Mouse (Mus musculus) frontal cortex, adult 2 months (tissue): ENCODE data around the gene Tmem44. TPM values are rescaled to one million over a fixed set of nuclear protein-coding genes. Genes with fewer than 3 reads are reported as not detected.
A peak's percentile ranks its signal among the peaks of the same experiment; 100 is the strongest.

Experiments used
- DNase-seq, 2 experiments: peaks; one replicate each; pipeline ENCODE4 v3.0.0; 2022; ENCODE audit warnings: low spot score in 1 of 2; ENCODE audit errors: extremely low spot score in 1 of 2
- polyA plus RNA-seq: library from polyadenylated mRNA; depleted of rRNA; stranded (reverse); fragments of >200 nt; gene quantifications from 2 replicates; pipeline ENCODE4 v1.2.3, GENCODE M21; 2012

The Tmem44 gene
- polyA plus RNA-seq, 1 experiment = 67.7 TPM

DNA sequence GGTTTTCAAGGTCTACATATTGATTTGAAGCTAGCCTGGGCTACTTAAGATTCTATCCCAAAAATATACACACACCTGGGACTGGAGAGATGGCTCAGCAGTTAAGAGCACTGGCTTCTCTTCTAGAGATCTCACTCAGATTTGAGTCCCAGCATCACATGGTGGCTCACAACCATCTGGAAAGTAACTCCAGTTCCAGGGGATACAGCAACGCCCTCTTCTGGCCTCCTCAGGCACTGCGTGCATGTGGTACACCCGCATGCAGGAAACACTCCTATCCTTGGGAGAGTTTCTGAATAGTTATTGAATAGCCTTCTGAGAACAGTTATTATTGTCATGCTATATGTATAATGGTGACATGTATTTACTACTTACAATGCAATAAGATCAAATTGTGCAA, 29.5 kb downstream of the Tmem44 start:
- no peak for DNase-seq

DNA sequence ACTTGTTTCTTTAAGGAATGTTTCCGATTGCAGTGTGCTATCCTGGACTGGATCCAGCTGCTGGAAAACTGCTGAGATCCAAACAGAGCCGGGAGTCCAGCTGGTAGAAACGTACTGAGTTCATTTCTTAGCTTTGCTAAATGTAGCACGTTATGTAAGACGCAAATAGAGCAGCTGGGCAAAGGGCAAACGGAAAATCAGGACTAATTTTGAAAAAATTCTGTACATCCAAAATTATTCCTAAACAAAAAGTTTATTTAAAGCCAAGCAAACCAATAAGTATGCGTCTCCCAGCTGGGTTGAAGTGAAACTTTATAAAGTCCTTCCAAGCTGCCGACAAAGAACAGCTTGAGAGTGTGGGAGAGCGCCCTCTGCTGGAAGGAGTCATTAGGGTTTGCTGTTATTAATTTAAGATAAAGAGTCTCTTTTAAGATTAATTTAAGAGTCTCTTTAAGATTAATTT, 30.2 kb downstream of the Tmem44 start:
- peak; percentile 57 to 92 for DNase-seq

DNA sequence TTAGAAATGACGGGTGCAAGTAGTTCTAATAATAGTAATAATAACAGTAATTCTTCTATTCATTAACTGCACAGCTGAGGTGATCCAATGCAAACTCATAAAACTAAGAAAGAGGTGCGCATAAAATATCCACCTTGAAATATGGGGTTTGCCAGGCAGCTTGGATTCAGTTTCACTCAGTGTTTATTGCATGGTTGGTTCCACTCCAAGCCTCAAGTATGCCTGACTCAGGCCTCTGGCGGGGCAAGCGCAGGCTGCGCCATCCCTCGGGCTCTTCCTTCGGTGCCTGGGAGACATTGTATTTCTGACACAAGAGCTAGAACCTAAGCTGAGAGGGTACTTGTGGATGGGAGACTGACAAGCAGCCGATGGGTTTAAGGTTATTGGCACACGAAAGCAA, 32.0 kb downstream of the Tmem44 start:
- no peak for DNase-seq

DNA sequence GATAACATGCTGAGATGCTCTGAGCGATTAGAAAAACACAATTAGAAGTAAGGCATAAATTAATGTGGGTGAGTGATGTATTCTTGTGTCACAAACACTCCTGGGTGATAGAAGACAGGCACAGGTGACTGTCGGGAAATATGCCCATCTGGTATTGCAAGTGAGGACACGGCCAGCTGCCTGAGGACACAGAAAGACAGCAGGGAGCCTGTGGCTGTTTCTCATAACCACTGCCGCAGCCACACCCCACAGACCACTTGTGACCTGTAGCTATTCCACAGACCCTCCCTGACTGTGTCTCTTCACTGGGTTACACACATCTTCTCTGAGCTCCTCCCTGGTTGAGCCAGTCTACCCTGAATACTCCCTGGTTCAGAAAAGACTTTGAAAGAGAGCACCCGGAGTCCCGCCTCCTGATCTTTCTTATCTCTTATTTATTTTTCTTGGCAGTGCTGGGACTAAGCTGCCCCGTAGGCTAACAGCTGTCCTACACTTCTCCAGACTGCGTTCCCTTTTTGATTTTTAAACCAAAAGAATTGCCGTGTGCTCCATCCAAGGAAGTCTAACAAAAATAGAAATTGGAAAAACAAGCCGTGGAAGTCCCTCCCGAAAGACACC, 32.9 kb downstream of the Tmem44 start:
- DNase-seq = no peak

DNA sequence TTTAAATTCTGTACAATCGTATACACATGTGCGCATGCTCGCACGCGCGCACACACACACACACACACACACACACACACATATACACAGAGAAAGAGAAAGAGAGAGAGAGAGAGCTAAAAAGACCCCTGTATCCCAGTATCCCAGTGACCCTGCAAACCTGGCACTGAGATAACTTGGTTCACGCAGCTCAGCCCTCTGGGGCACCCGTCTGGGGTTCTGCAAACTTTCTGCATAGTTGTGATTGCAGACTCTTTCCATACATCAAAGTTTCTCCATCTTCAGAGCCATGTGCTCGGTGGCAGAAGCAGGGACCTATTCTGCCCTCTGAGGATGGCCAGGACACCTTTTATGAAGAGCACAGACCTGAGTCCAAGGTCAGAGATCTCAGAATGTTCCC, 33.6 kb downstream of the Tmem44 start:
- no peak for DNase-seq

DNA sequence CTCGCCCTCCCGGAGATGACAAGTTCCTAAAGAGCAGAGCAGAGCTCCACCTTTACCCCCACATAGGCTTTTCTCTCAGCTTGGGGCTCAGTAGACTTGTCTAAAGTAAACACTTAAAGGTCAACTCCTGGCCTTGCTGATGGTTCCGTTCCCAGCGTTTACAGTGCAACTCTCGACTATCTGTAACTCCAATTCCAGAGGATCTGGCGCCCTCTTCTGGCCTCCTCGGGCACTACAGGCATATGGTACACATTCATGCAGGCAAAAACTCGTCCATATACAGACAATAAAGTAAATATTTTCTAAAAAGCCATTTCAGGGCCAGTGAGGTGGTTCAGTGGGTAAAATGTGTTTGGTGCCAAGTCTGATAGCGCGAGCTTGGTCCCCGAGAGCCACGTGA, 35.2 kb downstream of the Tmem44 start:
- DNase-seq = peak in 1 of 2 experiments; percentile 36

DNA sequence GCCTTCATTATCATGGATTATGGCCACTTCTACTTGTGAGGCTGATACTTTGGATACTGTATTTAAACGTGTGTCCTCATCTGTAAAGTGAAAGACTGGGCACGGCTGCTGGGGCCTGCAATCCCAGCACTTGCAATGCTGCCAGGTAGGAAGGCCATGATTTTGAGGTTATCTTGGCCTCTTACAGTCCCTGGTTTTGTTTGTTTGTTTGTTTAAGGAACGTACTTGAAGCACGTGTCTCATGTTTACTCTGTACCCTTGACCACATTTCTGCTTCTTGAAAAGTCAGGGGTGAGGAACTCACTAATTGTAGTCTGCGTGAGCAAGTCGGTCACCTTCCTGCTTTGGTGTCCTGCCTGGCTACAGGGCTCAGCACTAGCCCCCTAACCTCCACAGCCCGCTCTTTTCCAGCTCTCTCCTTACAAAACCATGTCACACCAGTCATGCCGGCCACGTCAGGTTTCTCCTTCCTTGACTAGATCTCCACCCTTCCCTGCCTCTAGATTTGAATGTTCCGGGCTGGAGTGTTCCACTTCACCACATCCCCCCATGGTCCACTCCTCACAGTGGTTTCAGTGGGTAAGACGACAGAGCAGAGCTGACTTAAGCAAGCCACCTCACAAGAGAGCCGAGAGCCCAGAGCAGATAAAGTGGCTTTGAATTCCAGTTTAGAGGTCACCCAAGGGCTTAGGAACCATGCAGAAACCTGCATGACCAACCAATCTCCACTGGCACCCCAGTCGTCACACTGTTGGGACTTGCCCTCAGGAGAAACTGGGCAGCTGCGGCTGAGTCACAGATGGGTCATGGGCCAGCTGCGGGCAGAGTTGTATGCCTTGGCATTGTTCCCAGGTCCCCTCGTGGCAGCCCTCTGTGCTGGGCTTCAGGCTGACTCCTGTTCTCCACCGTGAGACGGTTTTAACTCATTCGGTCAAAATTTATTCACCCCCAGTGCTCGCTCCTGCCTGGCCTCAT, 37.3 kb downstream of the Tmem44 start:
- DNase-seq = peak in 1 of 2 experiments; percentile 42

DNA sequence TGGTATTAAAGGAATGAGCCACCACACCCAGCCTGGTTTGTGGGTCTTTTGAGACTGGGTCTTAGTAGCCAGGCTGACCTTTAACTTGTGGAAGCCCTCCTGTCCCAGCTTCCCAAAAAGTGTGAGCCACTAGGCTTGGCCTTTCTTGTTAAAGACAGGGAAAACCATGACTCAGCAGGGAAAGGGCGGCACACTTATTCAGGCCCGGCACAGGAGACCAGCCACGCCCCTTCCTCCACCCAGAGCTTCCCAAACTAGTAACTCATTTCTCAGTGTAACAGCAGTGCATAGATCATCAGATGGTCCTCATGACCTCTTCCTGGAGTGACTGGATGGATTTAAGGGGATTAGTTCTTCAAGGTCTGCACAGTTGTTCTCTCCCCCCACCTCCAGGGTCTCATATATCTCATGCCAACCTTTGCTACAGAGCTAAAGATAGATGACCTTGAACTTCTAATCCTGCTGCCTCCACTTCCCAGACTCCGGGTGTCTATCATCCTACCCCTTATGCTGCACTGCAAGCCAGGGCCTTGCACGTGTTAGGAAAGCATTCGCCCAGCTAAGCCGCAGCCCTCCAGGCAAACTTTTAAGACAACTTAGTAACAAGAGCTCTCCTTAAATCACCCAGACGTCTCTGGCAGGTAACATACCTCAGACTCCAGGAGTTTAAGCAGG, 38.1 kb downstream of the Tmem44 start:
- DNase-seq = no peak

DNA sequence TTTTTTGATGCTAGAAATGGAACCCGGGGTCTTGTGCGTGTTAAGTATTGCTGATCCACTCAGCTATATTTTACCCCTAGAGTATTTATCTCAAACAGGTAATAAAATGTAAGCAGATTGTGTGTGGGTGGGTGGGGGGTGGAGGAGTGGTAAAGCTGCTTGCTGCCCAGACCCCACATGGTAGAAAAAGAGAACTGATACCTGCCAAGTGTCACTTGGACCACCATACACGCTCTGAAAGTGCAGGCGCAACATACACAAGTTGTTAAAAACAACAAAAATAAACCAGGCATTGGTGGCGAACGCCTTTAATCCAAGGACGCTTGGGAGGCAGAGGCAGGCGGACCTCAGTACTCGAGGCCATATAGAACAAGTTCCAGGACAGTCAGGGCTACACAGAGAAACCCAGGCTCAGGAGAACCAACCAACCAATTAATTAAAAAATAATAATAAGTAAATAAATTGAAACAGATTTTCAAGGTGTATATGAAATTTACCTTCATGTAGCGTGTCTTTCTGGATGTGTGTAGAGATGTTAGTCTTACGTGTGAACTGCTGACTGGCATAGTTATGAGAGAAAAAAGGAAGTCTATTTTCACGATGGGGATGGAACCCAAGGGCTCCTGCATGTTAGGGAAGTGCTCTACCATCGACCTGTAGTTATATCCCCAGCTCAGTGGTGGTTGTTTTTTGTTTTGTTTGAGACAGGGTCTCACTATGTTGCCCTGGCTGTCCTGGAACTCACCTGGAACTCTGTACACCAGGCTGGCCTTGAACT, 38.9 kb downstream of the Tmem44 start:
- no peak for DNase-seq

DNA sequence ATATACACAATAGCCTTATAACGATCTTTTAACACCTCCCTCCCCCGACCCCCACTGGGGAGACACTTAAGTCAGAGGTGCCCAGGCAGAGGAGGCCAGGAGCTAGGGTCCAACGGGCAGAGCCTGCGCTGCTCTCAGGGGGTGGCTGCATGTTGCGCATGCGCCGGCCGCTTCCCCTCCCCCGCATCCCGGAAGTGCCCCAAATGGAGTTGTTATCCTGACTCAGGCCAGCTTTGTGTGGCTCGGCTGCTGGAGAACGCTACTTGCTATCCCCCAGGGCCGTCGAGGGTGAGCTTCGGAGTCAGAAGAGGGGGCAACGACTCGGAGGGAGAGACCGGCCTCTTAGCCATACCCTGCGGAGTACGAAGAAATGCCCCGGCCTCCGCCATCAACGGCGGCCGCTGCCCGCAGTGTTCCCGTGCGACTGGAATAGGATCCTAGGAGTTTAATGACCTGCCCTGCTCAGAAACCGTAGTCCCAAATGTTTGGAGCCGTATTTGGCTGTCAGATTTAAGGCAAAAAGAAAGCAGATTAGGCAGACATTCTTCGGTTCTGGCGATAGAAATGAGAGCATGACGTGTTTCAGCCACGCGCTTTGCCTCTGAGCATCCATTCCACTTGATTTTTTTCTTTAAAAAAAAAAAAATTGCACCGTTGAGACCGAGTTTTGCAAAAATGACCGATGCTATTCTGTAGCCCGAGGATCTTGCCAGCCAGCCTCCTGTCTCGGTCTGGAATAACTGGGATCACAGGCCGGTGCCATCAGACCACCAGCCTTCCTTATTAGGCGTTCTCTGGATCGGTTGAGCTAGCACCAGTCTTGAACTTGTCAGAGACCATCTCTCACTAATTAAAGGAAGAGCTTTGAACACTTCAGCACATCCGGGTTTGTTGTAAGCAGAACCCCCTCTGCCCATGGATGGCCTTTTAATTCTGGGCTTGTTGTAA, 39.9 kb downstream of the Tmem44 start:
- peak; percentile 73 to 89 for DNase-seq

DNA sequence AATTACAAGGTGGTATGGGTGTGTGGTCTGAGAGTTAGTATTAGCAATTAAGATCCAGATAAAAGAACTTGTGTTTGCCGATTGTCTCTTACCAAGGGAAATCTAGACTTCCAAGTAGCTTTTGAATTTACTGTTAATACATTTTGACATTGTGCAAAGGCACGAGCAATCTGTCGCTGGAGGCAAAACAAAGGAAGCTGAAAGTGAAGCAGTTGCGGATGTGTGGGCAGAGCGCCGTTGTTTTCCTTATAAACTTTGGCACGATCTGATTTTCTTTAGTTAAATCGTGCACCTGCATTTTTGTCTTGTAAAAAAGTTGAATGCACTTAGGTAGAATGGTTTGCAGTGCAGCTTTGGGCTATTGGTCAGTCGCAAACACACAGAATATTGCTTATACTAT, 40.6 kb downstream of the Tmem44 start:
- DNase-seq = peak in 1 of 2 experiments; percentile 35

DNA sequence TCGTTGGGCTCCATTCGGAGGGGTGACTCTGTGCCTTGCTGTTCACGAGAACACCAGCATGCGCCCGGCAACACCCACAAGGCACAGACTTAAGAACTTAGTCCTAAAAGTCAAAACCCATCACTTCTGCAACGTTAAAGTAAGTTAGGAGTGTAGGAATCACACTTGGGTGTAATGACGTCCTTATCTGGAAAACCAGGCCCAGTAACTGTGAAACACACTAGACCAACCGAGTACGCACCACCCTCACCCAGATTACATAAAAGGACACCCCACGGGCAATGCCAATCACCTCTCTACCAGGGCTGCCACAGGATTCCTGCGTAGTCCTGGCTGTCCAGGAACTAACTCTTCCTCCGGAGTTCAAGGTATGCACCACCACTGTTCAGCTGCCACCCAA, 41.3 kb downstream of the Tmem44 start:
- DNase-seq = no peak

DNA sequence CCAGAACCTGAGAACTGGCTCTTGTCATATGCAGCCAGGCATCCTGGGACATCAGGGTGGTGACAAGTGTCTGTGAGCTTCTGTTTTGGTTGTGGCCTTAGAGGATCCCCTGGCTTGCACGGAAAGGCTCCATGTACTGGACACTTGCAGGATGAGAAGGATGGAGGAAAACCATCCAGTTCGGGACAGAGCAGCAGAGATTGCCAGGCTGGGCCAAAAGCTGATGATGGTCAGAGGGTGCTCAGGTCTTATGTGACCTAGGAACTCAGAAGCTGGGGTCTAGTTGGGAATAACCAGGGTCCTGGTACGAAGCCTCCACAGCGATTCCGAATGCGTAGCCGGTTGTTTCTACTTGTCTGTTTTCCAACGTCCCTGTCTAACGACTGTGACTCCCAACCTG, 41.9 kb downstream of the Tmem44 start:
- no peak for DNase-seq

DNA sequence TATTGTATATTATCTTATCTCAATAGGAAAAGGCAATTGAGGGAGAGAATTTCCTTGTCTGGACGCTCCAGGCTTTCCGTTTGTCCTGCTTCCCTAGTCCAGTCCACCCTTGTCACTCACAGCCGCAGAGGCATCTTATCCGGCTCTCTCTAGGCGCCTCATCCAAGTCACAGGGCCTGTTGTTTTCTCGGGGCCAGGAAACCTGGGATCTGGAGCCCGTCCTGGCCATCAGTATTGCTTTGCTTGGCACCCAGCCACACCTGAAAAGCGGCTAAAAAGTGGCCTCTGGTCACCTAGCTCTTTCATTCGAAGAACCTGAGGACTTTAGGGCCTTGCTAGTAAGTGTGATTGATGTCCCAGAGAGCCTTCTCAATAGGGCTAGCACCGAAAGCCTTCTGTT, 43.5 kb downstream of the Tmem44 start:
- DNase-seq = no peak

DNA sequence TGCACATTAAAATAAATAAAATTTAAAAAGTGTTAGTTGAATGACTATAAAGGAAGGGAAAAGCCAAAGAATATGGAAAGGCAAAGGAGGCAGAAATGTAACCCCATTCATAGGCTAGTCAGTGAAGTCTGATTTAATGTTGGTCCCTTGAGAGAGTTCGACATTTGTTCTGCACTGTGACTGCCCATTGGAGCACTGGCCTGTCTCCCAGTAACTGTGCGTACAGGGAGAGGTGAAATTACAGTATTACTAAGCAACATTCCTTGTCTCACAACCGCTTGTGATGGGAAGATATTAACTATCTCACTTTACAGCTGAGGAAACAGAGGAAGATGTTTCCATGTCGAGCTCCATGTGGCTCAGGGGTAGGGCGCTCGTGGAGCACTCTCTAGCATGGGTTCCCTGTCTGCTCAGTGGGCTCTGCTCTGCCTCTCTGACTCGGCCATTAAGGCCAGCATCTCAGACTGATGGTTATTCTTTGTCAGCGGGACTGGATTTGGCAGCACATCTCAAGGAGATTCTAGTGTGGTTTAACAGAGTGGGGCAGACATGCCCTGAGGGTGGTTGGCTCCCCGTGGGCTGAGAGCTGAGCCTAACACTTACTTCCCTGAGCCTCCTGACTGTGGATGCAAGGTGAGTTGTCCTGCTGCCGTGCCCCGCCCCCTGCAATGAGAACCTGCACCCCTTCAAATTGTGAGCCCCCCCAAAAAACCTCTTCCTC, 45.2 kb downstream of the Tmem44 start:
- no peak for DNase-seq

DNA sequence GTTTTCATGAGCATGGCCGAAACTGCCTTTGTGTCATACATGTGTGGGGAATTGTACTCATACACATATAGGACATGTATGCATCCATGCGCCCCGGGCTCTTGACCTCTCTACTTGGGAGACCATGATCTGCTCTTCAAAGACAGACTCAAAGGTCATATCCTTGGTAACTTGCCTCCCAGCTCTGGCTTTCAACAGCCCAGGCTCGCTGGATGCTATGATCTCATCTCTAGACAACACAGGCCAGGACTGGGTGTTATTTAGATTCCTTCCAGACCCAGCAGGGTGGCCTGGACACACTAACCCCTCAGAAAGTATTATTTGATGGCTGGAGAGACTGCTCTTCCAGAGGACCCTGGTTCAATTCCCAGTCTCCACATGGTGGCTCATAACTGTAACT, 45.8 kb downstream of the Tmem44 start:
- no peak for DNase-seq

DNA sequence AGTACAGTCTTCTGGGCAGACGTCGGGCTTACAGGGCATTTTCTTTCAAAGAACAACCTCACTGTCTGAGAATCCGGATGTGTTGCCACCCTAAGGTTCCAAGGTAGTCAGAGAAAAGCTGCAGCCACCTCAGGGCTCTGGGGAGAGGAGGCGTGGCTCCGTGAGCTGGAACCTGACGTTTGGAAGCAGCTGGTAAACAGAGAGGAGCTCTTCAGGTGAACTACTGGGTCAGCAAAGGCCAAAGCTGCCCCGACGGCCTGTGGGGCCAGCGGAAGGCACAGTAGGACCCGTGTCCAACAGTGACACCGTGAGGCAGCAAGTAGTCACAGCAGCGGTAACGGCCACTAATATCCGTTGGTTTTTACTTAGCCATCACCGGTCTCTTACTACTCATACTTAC, 46.7 kb downstream of the Tmem44 start:
- peak in 1 of 2 experiments; percentile 62 for DNase-seq

DNA sequence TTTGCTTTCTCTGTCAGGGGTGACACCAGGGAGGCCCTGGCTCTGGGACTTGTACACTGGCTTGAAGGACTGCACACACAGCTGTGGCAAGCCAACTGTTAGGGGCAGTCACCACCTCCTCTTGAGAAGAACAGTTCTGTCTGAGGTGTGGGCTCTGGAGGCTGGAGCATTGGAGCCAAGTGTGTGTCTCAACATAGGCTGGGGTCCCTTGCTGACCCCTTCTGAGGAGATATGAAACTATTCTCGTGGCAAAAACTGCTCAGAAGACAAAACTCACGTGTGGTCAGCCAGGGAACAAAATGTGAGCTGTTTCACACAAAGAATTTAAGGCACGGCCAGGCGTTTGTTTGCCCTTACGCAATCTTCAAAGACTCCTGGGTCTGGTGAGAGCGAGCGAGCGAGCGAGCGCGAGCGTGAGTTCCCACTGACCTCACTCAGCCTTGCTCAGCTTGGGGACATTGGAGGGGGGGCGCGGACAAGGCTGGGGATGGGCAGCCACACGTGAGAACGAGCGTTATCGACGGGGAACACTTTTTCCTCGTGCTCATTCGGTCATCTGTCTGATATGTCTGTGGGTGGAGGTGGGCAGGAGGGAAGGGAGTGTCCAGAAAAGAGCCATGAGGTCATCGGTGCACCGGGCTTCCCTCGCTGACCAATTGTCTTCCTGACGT, 48.3 kb downstream of the Tmem44 start:
- no peak for DNase-seq
